Mouse (Mus musculus) kidney, embryonic 15.5 days (tissue): Measurements from ENCODE around the gene Dnah8. TPM values are rescaled to one million over a fixed set of nuclear protein-coding genes. Genes with fewer than 3 reads are reported as not detected.

ENCODE experiments used
- ATAC-seq: fragments of 200-750 bp; cut with Nextera tagmentation; replicated peaks from 2 replicates; pipeline ENCODE4 v1.8.0; 2017; ENCODE audit warnings: moderate TSS enrichment; ENCODE audit not compliant: low FRiP score
- H3K27ac ChIP-seq: fragments of 300-500 bp; sonication (generic); 2 replicates; pipeline ENCODE4 v1.5.1; 2015; ENCODE audit warnings: mild to moderate bottlenecking, inconsistent platforms
- H3K27me3 ChIP-seq: fragments of 300-500 bp; sonication (generic); 2 replicates; pipeline ENCODE4 v1.6.1; 2015; ENCODE audit warnings: inconsistent platforms
- H3K36me3 ChIP-seq: fragments of 300-500 bp; sonication (generic); 2 replicates; pipeline ENCODE4 v1.6.1; 2015; ENCODE audit warnings: inconsistent platforms
- H3K4me1 ChIP-seq: fragments of 300-500 bp; sonication (generic); 2 replicates; pipeline ENCODE4 v1.6.1; 2015; ENCODE audit warnings: inconsistent platforms
- H3K4me2 ChIP-seq: fragments of 300-500 bp; sonication (generic); 2 replicates; pipeline ENCODE4 v1.6.1; 2015; ENCODE audit warnings: moderate library complexity, mild to moderate bottlenecking, inconsistent platforms
- H3K4me3 ChIP-seq: fragments of 300-500 bp; sonication (generic); replicated peaks from 2 replicates; pipeline ENCODE4 v1.5.1; 2015; ENCODE audit warnings: mild to moderate bottlenecking, inconsistent platforms
- H3K9ac ChIP-seq: fragments of 300-500 bp; sonication (generic); 2 replicates; pipeline ENCODE4 v1.6.1; 2015; ENCODE audit warnings: mild to moderate bottlenecking, inconsistent platforms
- H3K9me3 ChIP-seq: fragments of 300-500 bp; sonication (generic); replicated peaks from 2 replicates; pipeline ENCODE4 v1.6.1; 2016; ENCODE audit warnings: inconsistent platforms
- WGBS: fragments of 180-500 bp; shearing (Covaris S2); methylation state at CpG from one replicate; pipeline ENCODE4 v1.1.7; 2015; ENCODE audit warnings: mixed read lengths; 5-methylcytosine and 5-hydroxymethylcytosine counted together
- polyA plus RNA-seq: library from polyadenylated mRNA; unstranded; fragments of >200 nt; fragmentation: Nextera tagmentation; extraction: Ambion mirVana; gene quantifications from 2 replicates; pipeline ENCODE4 v1.2.1, GENCODE M21; 2015

The Dnah8 gene
- polyA plus RNA-seq, 1 experiment from 2014 or later = 0.91 TPM

DNA sequence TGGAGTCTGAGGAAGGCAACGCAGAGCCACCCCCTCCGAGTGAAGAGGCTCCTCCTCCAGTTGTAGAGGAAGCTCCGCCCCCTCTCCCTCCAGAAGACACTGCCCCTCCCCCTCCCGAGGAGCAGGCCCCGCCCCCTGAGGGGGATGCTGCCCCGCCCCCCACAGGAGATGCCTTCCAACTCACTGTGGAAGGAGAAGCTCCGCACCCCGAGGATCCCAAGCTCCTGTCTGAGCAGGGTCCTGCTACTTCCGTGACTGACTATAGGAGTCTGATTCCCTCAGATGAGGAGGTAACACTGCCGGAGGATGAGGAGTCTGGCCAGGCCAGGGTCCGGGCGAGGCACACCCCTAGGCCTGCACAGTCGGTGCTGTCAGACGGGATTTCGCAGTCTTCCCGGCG, 11.2 kb downstream of the Dnah8 start:
- no peak for ATAC-seq
- H3K4me1 ChIP-seq = peaks cover 5% of the 10 kb centered on the region; the same call in 1 of the 2 replicates
- no peaks in the 10 kb centered on the region for H3K36me3 ChIP-seq
- no peaks in the 10 kb centered on the region for H3K9me3 ChIP-seq
- peak overlapping the region; percentile 23 for H3K4me3 ChIP-seq
- H3K27ac ChIP-seq = no peak overlapping the region
- no peak overlapping the region for H3K9ac ChIP-seq
- WGBS = 30% methylated on average over 16 of the region's 17 CpGs
- peak overlapping the region; percentile 44 for H3K4me2 ChIP-seq
- no peaks in the 10 kb centered on the region for H3K27me3 ChIP-seq

DNA sequence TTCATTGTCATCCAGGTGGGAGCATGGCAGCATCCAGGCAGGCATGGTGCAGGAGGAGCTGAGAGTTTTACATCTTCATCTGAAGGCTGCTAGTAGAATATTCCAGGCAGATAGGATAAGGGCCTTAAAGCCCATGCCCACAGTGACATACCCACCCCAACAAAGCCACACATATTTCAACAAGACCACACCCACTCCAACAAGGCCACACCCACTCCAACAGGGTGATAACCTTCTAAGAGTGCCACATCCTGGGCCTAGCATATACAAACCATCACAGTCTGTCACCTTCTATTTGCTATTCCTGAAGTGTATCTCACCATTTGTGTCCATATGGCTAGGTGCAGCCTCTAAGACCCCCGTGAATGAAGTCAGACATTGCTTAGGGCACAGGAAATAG, 13.6 kb downstream of the Dnah8 start:
- H3K27ac ChIP-seq = no peak overlapping the region
- ATAC-seq = no peak
- H3K27me3 ChIP-seq = no peaks in the 10 kb centered on the region
- peaks cover 5% of the 10 kb centered on the region; the same call in 1 of the 2 replicates for H3K4me1 ChIP-seq
- no peaks in the 10 kb centered on the region for H3K36me3 ChIP-seq
- no peak overlapping the region for H3K9ac ChIP-seq
- 50% methylated on average over 1 of the region's 1 CpGs for WGBS
- H3K9me3 ChIP-seq = no peaks in the 10 kb centered on the region
- no peak overlapping the region for H3K4me2 ChIP-seq
- H3K4me3 ChIP-seq = no peak overlapping the region

DNA sequence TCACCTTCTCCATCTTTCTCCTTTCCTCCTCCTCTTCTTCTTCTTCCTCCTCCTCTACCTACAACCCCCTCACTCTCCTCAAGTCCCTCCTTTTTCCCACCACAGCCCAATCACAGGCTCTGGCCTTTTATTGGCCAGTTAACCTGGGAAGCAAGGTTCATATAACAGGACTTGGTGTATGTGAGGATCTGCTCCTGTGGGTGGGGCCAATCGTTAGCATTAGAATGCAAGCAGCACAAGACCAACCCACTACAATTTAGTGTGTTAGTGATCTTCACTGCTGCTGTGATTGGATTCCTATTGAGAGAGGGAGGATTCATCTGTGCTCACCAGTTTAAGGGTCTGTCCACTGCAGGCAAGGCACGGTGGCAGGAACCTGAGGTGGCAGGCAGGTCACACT, 14.8 kb downstream of the Dnah8 start:
- ATAC-seq = no peak
- Histone ChIP-seq H3K36me3 (no peaks in the 10 kb centered on the region), H3K4me2 (no peak overlapping the region), H3K9me3 (no peaks in the 10 kb centered on the region), H3K9ac (no peak overlapping the region), H3K27ac (no peak overlapping the region), H3K4me3 (no peak overlapping the region), H3K4me1 (peaks cover 5% of the 10 kb centered on the region; the same call in 1 of the 2 replicates), H3K27me3 (no peaks in the 10 kb centered on the region)
- WGBS = 31% methylated on average over 2 of the region's 2 CpGs

DNA sequence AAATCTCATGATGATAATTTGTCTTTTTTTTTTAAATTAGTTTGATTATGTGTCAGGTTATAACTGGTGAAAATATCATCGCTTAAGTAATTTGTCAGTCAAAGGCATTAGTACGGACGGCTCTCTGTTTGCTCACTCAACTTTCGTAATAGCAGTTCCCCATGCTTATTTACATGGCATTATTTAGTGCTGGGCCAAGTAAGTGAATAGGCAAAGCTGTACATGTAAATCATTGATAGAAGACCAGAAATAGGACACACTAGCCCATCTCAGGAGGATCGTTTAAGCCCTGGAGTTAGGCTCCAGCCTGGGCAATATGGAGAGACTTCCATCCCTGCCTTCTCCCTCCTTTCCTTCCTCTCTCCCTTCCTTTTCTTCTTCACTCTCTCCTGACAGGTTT, 16.7 kb downstream of the Dnah8 start:
- no peaks in the 10 kb centered on the region for H3K4me1 ChIP-seq
- no peak overlapping the region for H3K9ac ChIP-seq
- no peak overlapping the region for H3K4me2 ChIP-seq
- no peaks in the 10 kb centered on the region for H3K9me3 ChIP-seq
- no peaks in the 10 kb centered on the region for H3K27me3 ChIP-seq
- WGBS = 88% methylated on average over 5 of the region's 5 CpGs
- no peak for ATAC-seq
- no peak overlapping the region for H3K27ac ChIP-seq
- H3K36me3 ChIP-seq = no peaks in the 10 kb centered on the region
- H3K4me3 ChIP-seq = no peak overlapping the region

DNA sequence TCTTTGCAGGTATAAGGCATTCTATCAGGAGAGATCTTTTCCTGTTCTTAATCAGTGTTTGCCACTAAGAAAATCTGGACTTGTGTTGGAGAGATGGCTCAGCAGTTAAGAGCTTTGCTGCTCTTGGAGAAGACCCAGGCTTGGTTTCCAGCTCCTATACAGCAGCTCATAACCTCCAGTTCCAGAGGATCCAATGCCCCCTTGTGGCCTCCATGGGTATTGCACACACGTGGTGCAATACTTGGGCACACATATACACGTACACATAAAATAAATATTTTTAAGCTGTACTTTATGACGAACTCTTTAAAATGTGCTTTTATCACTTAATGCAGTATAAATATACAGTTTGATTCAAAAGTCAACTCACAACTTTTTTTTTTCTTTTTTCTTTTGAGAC, 24.6 kb downstream of the Dnah8 start:
- Histone ChIP-seq H3K27me3 (no peaks in the 10 kb centered on the region), H3K9ac (no peak overlapping the region), H3K9me3 (peaks cover 9% of the 10 kb centered on the region), H3K4me3 (no peak overlapping the region), H3K27ac (no peak overlapping the region), H3K4me2 (no peak overlapping the region), H3K4me1 (no peaks in the 10 kb centered on the region), H3K36me3 (no peaks in the 10 kb centered on the region)
- no peak for ATAC-seq
- WGBS = 97% methylated on average over 3 of the region's 3 CpGs

- Histone ChIP-seq H3K4me2 (no peak overlapping the region), H3K9me3 (peaks cover 9% of the 10 kb centered on the region), H3K4me3 (no peak overlapping the region), H3K27ac (no peak overlapping the region), H3K9ac (no peak overlapping the region), H3K36me3 (no peaks in the 10 kb centered on the region), H3K4me1 (no peaks in the 10 kb centered on the region), H3K27me3 (no peaks in the 10 kb centered on the region)
- no peak for ATAC-seq
- WGBS = 92% methylated on average over 6 of the region's 6 CpGs
Measured at GRCm38 (mm10) chr17:30653010-30653409, 28.9 kb downstream of the Dnah8 start.

- Histone ChIP-seq H3K4me2 (peak overlapping the region; percentile 58), H3K9ac (peak overlapping the region; percentile 5; the same call in 1 of the 2 replicates), H3K36me3 (no peaks in the 10 kb centered on the region), H3K4me3 (peak overlapping the region; percentile 44), H3K27ac (peak overlapping the region; percentile 84), H3K4me1 (0 out of 2 replicates have a peak, but pooled peaks cover 4% of the 10 kb centered on the region), H3K9me3 (peaks cover 4% of the 10 kb centered on the region; the same call in 1 of the 2 replicates), H3K27me3 (no peaks in the 10 kb centered on the region)
- WGBS = 55% methylated on average over 8 of the region's 8 CpGs
- ATAC-seq = no peak
Measured at GRCm38 (mm10) chr17:30657530-30658151, 33.5 kb downstream of the Dnah8 start.

DNA sequence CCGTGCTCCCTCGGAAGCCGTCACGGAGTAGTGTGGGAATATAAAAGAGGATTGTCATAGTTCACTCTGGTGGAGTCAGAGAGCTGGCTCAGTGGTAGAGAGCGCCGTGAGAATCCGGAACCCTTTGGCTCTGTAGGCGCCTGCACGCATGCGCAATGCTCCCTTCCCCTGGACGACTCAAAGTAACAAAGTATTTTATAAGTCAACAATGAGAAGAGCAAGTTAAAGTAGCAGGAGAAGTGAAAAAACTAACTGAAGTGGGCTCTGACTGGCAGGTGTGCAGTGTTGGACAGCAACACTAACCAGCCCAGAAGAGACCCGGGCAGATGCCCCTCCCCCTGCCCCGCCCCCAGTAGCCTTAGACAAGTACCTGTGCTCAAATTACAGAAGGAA, 34.0 kb downstream of the Dnah8 start:
- H3K4me2 ChIP-seq = peak overlapping the region; percentile 58
- ATAC-seq = peak; percentile 86
- no peaks in the 10 kb centered on the region for H3K27me3 ChIP-seq
- peak overlapping the region; percentile 5; the same call in 1 of the 2 replicates for H3K9ac ChIP-seq
- H3K36me3 ChIP-seq = no peaks in the 10 kb centered on the region
- H3K9me3 ChIP-seq = no peaks in the 10 kb centered on the region
- 0 out of 2 replicates have a peak, but pooled peaks cover 4% of the 10 kb centered on the region for H3K4me1 ChIP-seq
- WGBS = 17% methylated on average over 13 of the region's 13 CpGs
- H3K27ac ChIP-seq = peak overlapping the region; percentile 84
- peak overlapping the region; percentile 44 for H3K4me3 ChIP-seq

DNA sequence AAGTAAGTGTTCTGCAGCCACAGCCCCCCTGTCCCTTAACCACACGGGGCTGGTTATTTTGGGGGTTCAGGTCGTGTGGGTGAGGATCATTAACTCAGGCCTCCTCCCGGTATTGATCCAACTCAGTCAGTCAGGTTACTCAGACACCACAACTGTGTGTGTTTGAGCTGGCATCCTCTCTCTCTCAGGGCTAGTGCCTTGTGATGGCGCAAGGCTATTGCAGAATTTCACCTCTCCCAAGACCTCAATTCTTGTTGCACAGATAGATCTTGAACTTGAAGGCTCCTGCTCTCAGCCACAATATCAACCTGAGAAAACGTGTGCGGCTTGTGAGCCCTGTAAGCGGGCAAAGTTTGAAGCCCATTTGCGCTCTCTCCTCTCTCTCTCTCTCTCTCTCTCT, 38.0 kb downstream of the Dnah8 start:
- no peak for ATAC-seq
- 75% methylated on average over 8 of the region's 8 CpGs for WGBS
- H3K27me3 ChIP-seq = no peaks in the 10 kb centered on the region
- H3K9me3 ChIP-seq = no peaks in the 10 kb centered on the region; the same call in 1 of the 2 replicates
- no peak overlapping the region for H3K27ac ChIP-seq
- 0 out of 2 replicates have a peak, but pooled peaks cover 4% of the 10 kb centered on the region for H3K4me1 ChIP-seq
- H3K36me3 ChIP-seq = no peaks in the 10 kb centered on the region
- no peak overlapping the region for H3K9ac ChIP-seq
- no peak overlapping the region for H3K4me2 ChIP-seq
- no peak overlapping the region for H3K4me3 ChIP-seq

DNA sequence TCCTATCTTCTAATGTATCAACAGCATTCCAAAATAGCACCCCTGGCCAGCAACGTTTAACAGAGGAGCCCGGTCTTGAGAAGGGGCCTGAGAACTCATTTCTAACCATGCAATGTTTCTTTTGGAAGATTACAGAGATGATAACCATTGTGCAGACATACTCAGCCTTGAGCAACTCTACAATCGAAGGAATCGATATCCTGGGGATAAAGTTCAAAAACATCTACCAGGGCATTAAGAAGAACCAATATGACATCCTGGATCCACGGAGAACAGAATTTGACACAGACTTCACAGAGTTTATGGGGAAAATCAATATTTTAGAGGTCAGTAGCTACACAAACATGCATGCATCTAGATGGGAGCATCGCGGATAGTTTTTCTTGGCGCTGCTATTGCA, 39.0 kb downstream of the Dnah8 start:
- 88% methylated on average over 8 of the region's 8 CpGs for WGBS
- Histone ChIP-seq H3K4me3 (no peak overlapping the region), H3K27ac (no peak overlapping the region), H3K9ac (no peak overlapping the region), H3K4me2 (no peak overlapping the region), H3K9me3 (no peaks in the 10 kb centered on the region; the same call in 1 of the 2 replicates), H3K4me1 (0 out of 2 replicates have a peak, but pooled peaks cover 4% of the 10 kb centered on the region), H3K36me3 (no peaks in the 10 kb centered on the region), H3K27me3 (no peaks in the 10 kb centered on the region)
- no peak for ATAC-seq

DNA sequence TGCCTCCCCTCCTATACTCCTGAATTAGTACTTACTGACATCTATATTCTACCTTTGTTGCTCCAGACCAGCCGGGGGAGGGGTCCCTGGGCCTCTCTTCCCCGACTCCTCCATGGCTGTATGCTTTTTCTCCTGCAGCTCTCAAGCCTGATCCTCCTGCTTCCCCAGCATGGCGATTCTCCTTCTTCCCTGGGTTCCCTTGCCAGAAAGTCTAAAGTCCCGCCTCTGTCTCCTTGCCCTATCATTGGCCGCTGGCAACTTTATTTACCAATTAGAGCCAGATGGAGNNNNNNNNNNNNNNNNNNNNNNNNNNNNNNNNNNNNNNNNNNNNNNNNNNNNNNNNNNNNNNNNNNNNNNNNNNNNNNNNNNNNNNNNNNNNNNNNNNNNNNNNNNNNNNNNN, 40.7 kb downstream of the Dnah8 start:
- Histone ChIP-seq H3K4me2 (no peak overlapping the region), H3K4me1 (no peaks in the 10 kb centered on the region), H3K27me3 (no peaks in the 10 kb centered on the region), H3K4me3 (no peak overlapping the region), H3K27ac (no peak overlapping the region), H3K36me3 (no peaks in the 10 kb centered on the region), H3K9me3 (no peaks in the 10 kb centered on the region; the same call in 1 of the 2 replicates), H3K9ac (no peak overlapping the region)
- 75% methylated on average over 5 of the region's 5 CpGs for WGBS
- no peak for ATAC-seq

DNA sequence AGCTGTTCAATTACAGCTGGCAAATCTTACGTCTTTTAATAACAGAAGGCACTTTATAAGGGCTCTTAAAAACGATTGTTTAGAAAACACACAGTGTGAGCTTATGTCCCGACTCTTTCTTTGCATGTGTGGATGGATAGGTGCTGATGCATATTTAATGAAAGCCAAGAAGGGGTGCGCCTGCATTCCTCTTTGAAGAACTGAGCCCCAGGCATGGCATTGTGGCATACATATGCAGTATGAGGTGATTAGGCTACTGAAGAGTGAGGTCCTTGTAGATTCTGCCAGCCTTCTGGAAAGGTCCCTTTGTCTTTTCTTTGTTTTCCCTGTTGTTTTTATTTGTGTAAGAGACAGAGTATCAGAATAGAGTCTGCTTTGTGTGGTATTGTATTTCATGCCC, 48.4 kb downstream of the Dnah8 start:
- H3K9ac ChIP-seq = no peak overlapping the region
- H3K4me3 ChIP-seq = no peak overlapping the region
- no peak overlapping the region for H3K4me2 ChIP-seq
- 82% methylated on average over 4 of the region's 4 CpGs for WGBS
- no peak overlapping the region for H3K27ac ChIP-seq
- ATAC-seq = no peak
- H3K9me3 ChIP-seq = no peaks in the 10 kb centered on the region
- H3K4me1 ChIP-seq = no peaks in the 10 kb centered on the region
- H3K36me3 ChIP-seq = no peaks in the 10 kb centered on the region
- no peaks in the 10 kb centered on the region for H3K27me3 ChIP-seq

DNA sequence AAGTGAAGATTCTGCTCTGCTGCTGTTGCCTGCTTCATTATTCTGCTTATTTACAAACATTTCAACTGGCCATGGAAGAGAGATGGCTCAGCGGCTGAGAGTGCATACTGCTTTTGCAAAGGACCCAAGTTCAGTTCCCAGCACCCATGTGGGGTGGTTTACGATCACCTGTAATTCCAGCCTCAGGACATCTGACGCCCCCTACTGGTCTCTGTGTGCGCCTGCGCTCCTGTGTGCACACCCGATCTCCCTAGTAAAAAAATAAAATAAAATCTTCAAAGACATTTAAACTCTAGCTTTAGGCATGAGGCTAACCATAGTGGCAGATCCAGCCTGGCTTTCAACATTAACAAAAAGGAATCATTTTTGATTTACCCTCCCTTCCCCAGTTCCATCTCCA, 48.9 kb downstream of the Dnah8 start:
- Histone ChIP-seq H3K27ac (no peak overlapping the region), H3K27me3 (no peaks in the 10 kb centered on the region), H3K9me3 (no peaks in the 10 kb centered on the region), H3K4me3 (no peak overlapping the region), H3K9ac (no peak overlapping the region), H3K4me1 (no peaks in the 10 kb centered on the region), H3K36me3 (no peaks in the 10 kb centered on the region), H3K4me2 (no peak overlapping the region)
- no peak for ATAC-seq
- 91% methylated on average over 6 of the region's 6 CpGs for WGBS
